Mouse (Mus musculus): ENCODE measurements around the gene Gcgr. TPM values are rescaled to one million over a fixed set of nuclear protein-coding genes. Genes with fewer than 3 reads are reported as not detected.

Gene Gcgr
- polyA plus RNA-seq, 1 experiment: 1.3 TPM

- no peak overlapping the region for H3K4me3 ChIP-seq (replicated peaks; ENCODE audit: control insufficient read depth, low read depth, low read length)
- H3K4me1 ChIP-seq (ENCODE audit: control insufficient read depth, insufficient read depth, low read length): peaks cover 4% of the 10 kb centered on the region
- H3K27ac ChIP-seq (ENCODE audit: control insufficient read depth, insufficient read depth, low read depth, low read length, poor library complexity): no peak overlapping the region
- no peak for TF ChIP-seq CTCF (IDR thresholded peaks at IDR 0.05; ENCODE audit: control insufficient read depth, insufficient read depth, low read length)
- TF ChIP-seq POLR2A (IDR thresholded peaks at IDR 0.05; ENCODE audit: borderline replicate concordance, control insufficient read depth, low read depth, low read length): no peak
- WGBS: 89% methylated on average over 3 of the region's 3 CpGs
Observed at GRCm38 (mm10) chr11:120545964-120546363, 15.5 kb downstream of the Gcgr start.

- 39% methylated on average over 2 of the region's 2 CpGs for whole genome bisulfite sequencing
- no peak overlapping the region for H3K4me3 ChIP-seq (replicated peaks; ENCODE audit: control insufficient read depth, low read depth, low read length)
- TF ChIP-seq CTCF (IDR thresholded peaks at IDR 0.05; ENCODE audit: control insufficient read depth, insufficient read depth, low read length): no peak
- no peak for TF ChIP-seq POLR2A (IDR thresholded peaks at IDR 0.05; ENCODE audit: borderline replicate concordance, control insufficient read depth, low read depth, low read length)
- peaks cover 4% of the 10 kb centered on the region for H3K4me1 ChIP-seq (ENCODE audit: control insufficient read depth, insufficient read depth, low read length)
- no peak overlapping the region for H3K27ac ChIP-seq (ENCODE audit: control insufficient read depth, insufficient read depth, low read depth, low read length, poor library complexity)
Observed at GRCm38 (mm10) chr11:120547469-120547868, 17.0 kb downstream of the Gcgr start.

- no peak for TF ChIP-seq POLR2A (IDR thresholded peaks at IDR 0.05; ENCODE audit: borderline replicate concordance, control insufficient read depth, low read depth, low read length)
- TF ChIP-seq CTCF (IDR thresholded peaks at IDR 0.05; ENCODE audit: control insufficient read depth, insufficient read depth, low read length): no peak
- peaks cover 4% of the 10 kb centered on the region for H3K4me1 ChIP-seq (ENCODE audit: control insufficient read depth, insufficient read depth, low read length)
- H3K4me3 ChIP-seq (replicated peaks; ENCODE audit: control insufficient read depth, low read depth, low read length): no peak overlapping the region
- 68% methylated on average over 3 of the region's 3 CpGs for WGBS
- H3K27ac ChIP-seq (ENCODE audit: control insufficient read depth, insufficient read depth, low read depth, low read length, poor library complexity): no peak overlapping the region
Observed at GRCm38 (mm10) chr11:120548214-120548613, 17.7 kb downstream of the Gcgr start.

GRCm38 (mm10) chr11:120548786-120549167 lies 18.3 kb downstream of the Gcgr start:
- 7% methylated on average over 7 of the region's 7 CpGs for WGBS
- H3K4me1 ChIP-seq (ENCODE audit: control insufficient read depth, insufficient read depth, low read length): peaks cover 4% of the 10 kb centered on the region

GRCm38 (mm10) chr11:120549168-120549945 lies 18.9 kb downstream of the Gcgr start, which contains the start of gene Mcrip1:
TSS of gene Mcrip1 (minus strand) at chr11:120549727.
- H3K4me1 ChIP-seq (ENCODE audit: control insufficient read depth, insufficient read depth, low read length): peaks cover 4% of the 10 kb centered on the region
- TF ChIP-seq CTCF (IDR thresholded peaks at IDR 0.05; ENCODE audit: control insufficient read depth, insufficient read depth, low read length) (no peak), POLR2A (IDR thresholded peaks at IDR 0.05; ENCODE audit: borderline replicate concordance, control insufficient read depth, low read depth, low read length) (peak; percentile 62; the same call in 1 of the 2 replicates)
- H3K4me3 ChIP-seq (replicated peaks; ENCODE audit: control insufficient read depth, low read depth, low read length): peak within 1 kb of the TSS; percentile 81
- WGBS: under 1% methylated on average over 61 of the region's 87 CpGs
- H3K27ac ChIP-seq (ENCODE audit: control insufficient read depth, insufficient read depth, low read depth, low read length, poor library complexity): peak within 1 kb of the TSS; percentile 91

More at GRCm38 (mm10) chr11:120548786-120549167, 18.3 kb downstream of the Gcgr start:
- TF ChIP-seq CTCF (IDR thresholded peaks at IDR 0.05; ENCODE audit: control insufficient read depth, insufficient read depth, low read length): no peak
- TF ChIP-seq POLR2A (IDR thresholded peaks at IDR 0.05; ENCODE audit: borderline replicate concordance, control insufficient read depth, low read depth, low read length): no peak
- Histone ChIP-seq H3K27ac (ENCODE audit: control insufficient read depth, insufficient read depth, low read depth, low read length, poor library complexity) (peak overlapping the region; percentile 91), H3K4me3 (replicated peaks; ENCODE audit: control insufficient read depth, low read depth, low read length) (peak overlapping the region; percentile 81)

GRCm38 (mm10) chr11:120549986-120550809 lies 19.7 kb downstream of the Gcgr start:
- 57% methylated on average over 11 of the region's 11 CpGs for WGBS
- peak overlapping the region; percentile 80 for H3K4me3 ChIP-seq (replicated peaks; ENCODE audit: control insufficient read depth, low read depth, low read length)
- H3K4me1 ChIP-seq (ENCODE audit: control insufficient read depth, insufficient read depth, low read length): peaks cover 4% of the 10 kb centered on the region
- H3K27ac ChIP-seq (ENCODE audit: control insufficient read depth, insufficient read depth, low read depth, low read length, poor library complexity): peak overlapping the region; percentile 91
- no peak for TF ChIP-seq CTCF (IDR thresholded peaks at IDR 0.05; ENCODE audit: control insufficient read depth, insufficient read depth, low read length)
- TF ChIP-seq POLR2A (IDR thresholded peaks at IDR 0.05; ENCODE audit: borderline replicate concordance, control insufficient read depth, low read depth, low read length): no peak

GRCm38 (mm10) chr11:120550810-120551440 lies 20.4 kb downstream of the Gcgr start, which contains the start of gene Ppp1r27:
TSS of gene Ppp1r27 (minus strand) at chr11:120551132.
- WGBS: 93% methylated on average over 28 of the region's 28 CpGs
- Histone ChIP-seq H3K4me1 (ENCODE audit: control insufficient read depth, insufficient read depth, low read length) (peaks cover 4% of the 10 kb centered on the region), H3K27ac (ENCODE audit: control insufficient read depth, insufficient read depth, low read depth, low read length, poor library complexity) (peak within 1 kb of the TSS; percentile 91), H3K4me3 (replicated peaks; ENCODE audit: control insufficient read depth, low read depth, low read length) (peak within 1 kb of the TSS; percentile 80)
- TF ChIP-seq CTCF (IDR thresholded peaks at IDR 0.05; ENCODE audit: control insufficient read depth, insufficient read depth, low read length) (no peak), POLR2A (IDR thresholded peaks at IDR 0.05; ENCODE audit: borderline replicate concordance, control insufficient read depth, low read depth, low read length) (no peak)

Data from bone marrow, adult 2 months (tissue).